Mouse (Mus musculus): Measurements from ENCODE around the gene Gm37240.

DNA sequence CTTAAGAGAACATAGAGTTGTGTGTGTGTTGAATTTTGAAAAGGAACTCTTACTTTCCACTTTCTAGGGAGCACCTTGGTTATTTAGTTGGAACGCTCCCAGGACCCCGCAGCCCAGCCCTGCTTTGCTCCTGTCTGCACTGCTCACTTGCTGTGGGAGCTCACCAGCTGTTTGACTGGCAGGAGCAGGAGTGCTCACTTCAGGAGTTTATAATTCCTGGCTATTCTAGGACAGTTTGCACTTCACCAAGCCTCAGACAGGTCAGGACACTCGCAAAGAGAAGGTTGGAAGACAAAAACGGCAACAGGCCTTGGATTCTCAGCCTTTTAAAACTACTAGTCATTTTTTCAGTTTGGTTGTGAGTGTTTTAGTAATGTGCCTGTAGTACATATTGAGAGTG lies 962.1 kb downstream of the Gm37240 start:
- TF ChIP-seq CTCF (IDR thresholded peaks at IDR 0.05; ENCODE audit: low read depth, low read length) (no peak), POLR2A (IDR thresholded peaks at IDR 0.05; ENCODE audit: insufficient read depth, low read length) (no peak), EP300 (IDR thresholded peaks at IDR 0.05; ENCODE audit: insufficient read depth, low read depth, low read length) (no peak)

All from ES-Bruce4 (cell line).